Comparison of ENCODE assay signal across 9 mouse cellular contexts in genomic region chr7:31055354-31055824, GRCm38 (mm10). TPM values are rescaled to one million over a fixed set of nuclear protein-coding genes. Genes with fewer than 3 reads are reported as not detected.
DNase-seq lines count a peak whose midpoint lies in the region; ATAC-seq and TF ChIP-seq lines count a peak whose summit lies in the region.
"Had no signal": no experiment of that assay in that cellular context is flagged by ENCODE, and none has a peak within 500 bp of the region (broad histone marks: within the 10 kb centered on the region; RNA-seq: fewer than 3 reads in every experiment).

No protein-coding gene starts in this region.

- no peak for TF ChIP-seq CTCF in thymus, adult 2 months (IDR thresholded peaks at IDR 0.05; ENCODE audit: borderline replicate concordance, control insufficient read depth, extremely low read depth, insufficient read depth, low read length, poor library complexity)

- ATAC-seq in heart, embryonic 12.5 days (ENCODE audit: insufficient number of reproducible peaks, low FRiP score) = peak; percentile 78
- ATAC-seq in kidney, embryonic 16.5 days (ENCODE audit: low FRiP score, low TSS enrichment) = peak; percentile 85

- H3K4me3 ChIP-seq in heart, embryonic 12.5 days = peak overlapping the region; percentile 42
- H3K4me3 ChIP-seq in kidney, embryonic 16.5 days (ENCODE audit: low read length) = peak overlapping the region; percentile 34
- H3K4me3 ChIP-seq in thymus, adult 2 months (ENCODE audit: control insufficient read depth, insufficient read depth, low read length) = no peak overlapping the region

- 8% methylated on average over 10 of the region's 10 CpGs for WGBS in heart, embryonic 12.5 days
- 7% methylated on average over 9 of the region's 10 CpGs for WGBS in kidney, embryonic 16.5 days
- WGBS in thymus, adult 2 months = 64% methylated on average over 10 of the region's 10 CpGs

- H3K4me2 ChIP-seq in heart, embryonic 12.5 days = peak overlapping the region; percentile 75
- H3K4me2 ChIP-seq in kidney, embryonic 16.5 days (replicated peaks; ENCODE audit: low read depth, low read length) = peak overlapping the region; percentile 48

- H3K27ac ChIP-seq in heart, embryonic 12.5 days (ENCODE audit: poor library complexity, severe bottlenecking) = peak overlapping the region; percentile 96
- H3K27ac ChIP-seq in kidney, embryonic 16.5 days (ENCODE audit: low read length) = peak overlapping the region; percentile 73
- H3K27ac ChIP-seq in thymus, adult 2 months (ENCODE audit: control insufficient read depth, insufficient read depth, low read length) = no peak overlapping the region

- peak overlapping the region; percentile 71 for H3K9ac ChIP-seq in heart, embryonic 12.5 days
- H3K9ac ChIP-seq in kidney, embryonic 16.5 days (replicated peaks; ENCODE audit: low read length) = peak overlapping the region; percentile 59

- no peak for TF ChIP-seq POLR2A in thymus, adult 2 months (IDR thresholded peaks at IDR 0.05; ENCODE audit: control insufficient read depth, extremely low read depth, insufficient read depth, low read length, poor library complexity)

- DNase-seq in layer of hippocampus, adult 11-12 months (ENCODE audit: low spot score) = peak; percentile 51
- no peak for DNase-seq in layer of hippocampus, adult 8-10 months (ENCODE audit: low spot score in 2 of 2)
- peak; percentile 69 to 78 for DNase-seq in cerebellum, postnatal 10 days
- peak; percentile 91 for DNase-seq in lung, postnatal 10 days
- peak; percentile 81 for DNase-seq in testis, postnatal 14 days (ENCODE audit: low spot score)
- no peak for DNase-seq in thymus, adult 2 months

- H3K4me1 ChIP-seq in heart, embryonic 12.5 days (replicated peaks) = peaks cover 61% of the 10 kb centered on the region
- peaks cover 40% of the 10 kb centered on the region for H3K4me1 ChIP-seq in kidney, embryonic 16.5 days (ENCODE audit: insufficient read depth, low read length)
- peaks cover 11% of the 10 kb centered on the region; the same call in 1 of the 2 replicates for H3K4me1 ChIP-seq in thymus, adult 2 months (replicated peaks; ENCODE audit: control insufficient read depth, insufficient read depth, low read length)

- no peaks in the 10 kb centered on the region for H3K36me3 ChIP-seq in heart, embryonic 12.5 days
- H3K36me3 ChIP-seq in kidney, embryonic 16.5 days (ENCODE audit: insufficient read depth, low read length) = no peaks in the 10 kb centered on the region
- no peaks in the 10 kb centered on the region for H3K36me3 ChIP-seq in thymus, adult 2 months (ENCODE audit: control insufficient read depth, insufficient read depth, low read length)

- H3K9me3 ChIP-seq in heart, embryonic 12.5 days (replicated peaks) = no peaks in the 10 kb centered on the region
- H3K9me3 ChIP-seq in kidney, embryonic 16.5 days (ENCODE audit: low read length) = no peaks in the 10 kb centered on the region

- peaks cover 21% of the 10 kb centered on the region for H3K27me3 ChIP-seq in heart, embryonic 12.5 days (replicated peaks)
- H3K27me3 ChIP-seq in kidney, embryonic 16.5 days (ENCODE audit: insufficient read depth, low read length) = peaks cover 43% of the 10 kb centered on the region
- H3K27me3 ChIP-seq in thymus, adult 2 months (ENCODE audit: control insufficient read depth, insufficient read depth, low read length) = peaks cover 22% of the 10 kb centered on the region

RNA-seq across cellular contexts. Expression of gene Fxyd1, which starts 1.6 kb away (rescaled TPM):
- total RNA-seq in layer of hippocampus, adult 8-10 months (2022) = 100 to 1,000 TPM in 2 of 4 experiments, 10 to 100 TPM in 2; 80.5 to 263 (median 172) TPM
- polyA plus RNA-seq in heart, embryonic 12.5 days (2016; fragmentation: Nextera tagmentation; extraction: Ambion mirVana) = 927 and 934 TPM in 2 replicates
- polyA plus RNA-seq in kidney, embryonic 16.5 days (2015; fragmentation: Nextera tagmentation; extraction: Ambion mirVana) = 45.7 and 48.3 TPM in 2 replicates
- 46.4 and 107 TPM in 2 replicates for polyA plus RNA-seq in thymus, adult 2 months (2012; rRNA removed)
- total RNA-seq: ES-E14 had no signal

RNA-seq across cellular contexts. Expression of gene Lgi4, which starts 3.8 kb away (rescaled TPM):
- total RNA-seq in layer of hippocampus, adult 8-10 months (2022) = 10 to 100 TPM; 38.3 to 64.2 (median 55.9) TPM
- polyA plus RNA-seq in heart, embryonic 12.5 days (2016; fragmentation: Nextera tagmentation; extraction: Ambion mirVana) = 0.14 TPM in 1 of 2 replicates, not detected in the other
- 0.32 and 0.33 TPM in 2 replicates for polyA plus RNA-seq in kidney, embryonic 16.5 days (2015; fragmentation: Nextera tagmentation; extraction: Ambion mirVana)
- polyA plus RNA-seq in thymus, adult 2 months (2012; rRNA removed) = 1.1 and 1.8 TPM in 2 replicates

RNA-seq across cellular contexts. Expression of gene Fxyd7, which starts 4.1 kb away (rescaled TPM):
- total RNA-seq in layer of hippocampus, adult 8-10 months (2022) = 100 to 1,000 TPM; 103 to 116 (median 108) TPM
- polyA plus RNA-seq in heart, embryonic 12.5 days (2016; fragmentation: Nextera tagmentation; extraction: Ambion mirVana) = 1.4 and 1.7 TPM in 2 replicates
- polyA plus RNA-seq in kidney, embryonic 16.5 days (2015; fragmentation: Nextera tagmentation; extraction: Ambion mirVana) = 11.1 and 11.4 TPM in 2 replicates
- polyA plus RNA-seq in thymus, adult 2 months (2012; rRNA removed) = 1.4 and 2.2 TPM in 2 replicates
- total RNA-seq: ES-E14 had no signal

RNA-seq across cellular contexts. Expression of gene Fxyd5, which starts 13.1 kb away (rescaled TPM):
- 10 to 100 TPM; 27.5 to 36.2 (median 30.7) TPM for total RNA-seq in layer of hippocampus, adult 8-10 months (2022)
- 34.8 and 37.3 TPM in 2 replicates for polyA plus RNA-seq in heart, embryonic 12.5 days (2016; fragmentation: Nextera tagmentation; extraction: Ambion mirVana)
- polyA plus RNA-seq in kidney, embryonic 16.5 days (2015; fragmentation: Nextera tagmentation; extraction: Ambion mirVana) = 32.6 and 34.0 TPM in 2 replicates
- 247 and 283 TPM in 2 replicates for polyA plus RNA-seq in thymus, adult 2 months (2012; rRNA removed)

RNA-seq across cellular contexts. Expression of gene Fxyd3, which starts 21.1 kb away (rescaled TPM):
- 1 to 10 TPM in 3 of 4 experiments, not detected in 1; 1.4 to 2.3 (median 1.6) TPM for total RNA-seq in layer of hippocampus, adult 8-10 months (2022)
- 0.15 and 0.23 TPM in 2 replicates for polyA plus RNA-seq in heart, embryonic 12.5 days (2016; fragmentation: Nextera tagmentation; extraction: Ambion mirVana)
- 15.0 and 19.0 TPM in 2 replicates for polyA plus RNA-seq in kidney, embryonic 16.5 days (2015; fragmentation: Nextera tagmentation; extraction: Ambion mirVana)
- polyA plus RNA-seq in thymus, adult 2 months (2012; rRNA removed) = 23.5 and 34.7 TPM in 2 replicates

Comparison
In these comparisons a context has a peak if more than half of its experiments do, and no peak if none do; other contexts are left out.
1. DNase-seq: peak in layer of hippocampus, adult 11-12 months (single experiment), cerebellum, postnatal 10 days (2 of 2), lung, postnatal 10 days (single experiment) and testis, postnatal 14 days (single experiment); none in layer of hippocampus, adult 8-10 months (0 of 2) and thymus, adult 2 months (single experiment).